Mouse (Mus musculus): Measurements from ENCODE around the gene Dtx3l.

Dtx3l gene

GRCm38 (mm10) chr16:35888174-35888573, 50.8 kb downstream of the Dtx3l start:
- DNase-seq (ENCODE audit: low read depth, low spot score) = no peak
